Mouse (Mus musculus) CD8-positive naive resting alpha-beta T cell, adult 2 months (primary cell): ENCODE measurements around the gene Faap20.
"Not testable (repeated sequence)": the region's sequence is repeated elsewhere in the genome, so short reads cannot be mapped to it uniquely, and the experiment has no call there.

Source experiments
- DNase-seq, 2 experiments: peaks; one replicate each; pipeline ENCODE4 v3.0.0; 2022; ENCODE audit warnings: low read depth in 2 of 2, low spot score in 2 of 2

Faap20 gene

DNA sequence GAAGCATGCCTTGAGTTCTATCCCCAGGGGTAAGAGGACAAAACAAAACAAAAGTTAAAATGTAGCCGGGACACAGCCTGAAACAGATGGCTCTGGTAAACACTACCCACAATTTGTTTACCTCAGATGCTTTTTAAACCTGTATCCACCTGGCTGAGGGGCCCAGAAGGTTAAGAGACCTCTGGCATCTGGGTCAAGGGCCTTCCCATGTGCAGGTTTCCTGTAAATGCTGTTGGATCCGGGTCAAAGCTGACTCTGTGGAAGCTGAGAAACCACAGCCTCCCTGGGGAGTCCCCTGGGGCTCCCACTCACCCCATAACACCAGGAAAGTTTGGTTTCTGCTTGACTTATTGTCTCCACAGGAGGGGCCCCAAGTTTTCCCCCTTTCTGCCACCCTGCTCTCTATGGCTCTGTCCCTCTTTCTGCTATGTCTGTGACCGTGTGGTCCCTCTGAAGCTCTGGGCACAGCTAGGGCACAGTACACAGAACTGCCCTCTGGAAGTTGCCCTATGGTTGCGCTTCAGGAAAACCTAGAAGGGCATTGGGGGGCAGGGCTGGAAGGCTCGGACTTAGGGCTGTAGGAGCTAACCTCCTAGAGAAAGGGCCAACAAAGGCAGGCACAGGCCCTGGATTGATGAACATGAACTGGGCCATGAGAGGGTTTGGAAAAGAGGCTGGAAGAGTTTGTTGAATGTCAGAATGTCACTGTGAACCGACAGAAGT lies 3.7 kb upstream of the Faap20 start:
- no peak for DNase-seq

DNA sequence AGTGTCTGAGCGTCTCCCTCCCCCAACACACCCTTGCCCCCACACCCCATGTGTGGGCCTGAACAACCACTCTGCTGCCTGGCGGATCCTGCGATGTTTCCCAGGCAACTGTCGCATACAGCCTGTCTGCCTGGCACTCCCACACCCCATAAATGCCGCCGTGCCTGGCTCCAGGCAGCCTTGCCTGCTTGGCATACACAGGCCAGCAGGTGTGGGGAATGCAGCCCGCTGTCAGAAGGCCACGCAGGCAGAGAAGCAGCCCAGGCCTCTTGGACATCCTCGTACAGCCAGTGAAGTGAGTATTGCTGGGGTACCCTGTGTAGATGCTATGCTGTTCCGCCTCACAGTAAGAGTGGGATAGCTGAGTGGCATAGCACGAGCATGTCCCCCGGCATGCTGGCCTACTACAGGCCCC lies 2.9 kb upstream of the Faap20 start:
- no peak for DNase-seq

DNA sequence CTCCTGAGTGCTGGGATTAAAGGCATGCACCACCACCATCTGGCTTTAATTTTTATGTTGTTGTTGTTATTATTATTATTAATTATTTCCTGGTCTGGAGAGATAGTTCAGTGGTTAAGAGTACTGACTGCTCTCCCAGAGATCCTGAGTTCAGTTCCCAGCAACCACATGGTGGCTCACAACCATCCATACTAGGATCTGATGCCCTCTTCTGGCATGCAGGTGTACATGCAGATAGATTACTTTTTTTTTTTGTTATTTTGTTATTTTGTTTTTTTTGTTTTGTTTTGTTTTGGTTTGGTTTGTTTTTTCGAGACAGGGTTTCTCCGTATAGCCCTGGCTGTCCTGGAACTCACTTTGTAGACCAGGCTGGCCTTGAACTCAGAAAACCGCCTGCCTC lies 1.5 kb upstream of the Faap20 start:
- DNase-seq = not testable (repeated sequence)

DNA sequence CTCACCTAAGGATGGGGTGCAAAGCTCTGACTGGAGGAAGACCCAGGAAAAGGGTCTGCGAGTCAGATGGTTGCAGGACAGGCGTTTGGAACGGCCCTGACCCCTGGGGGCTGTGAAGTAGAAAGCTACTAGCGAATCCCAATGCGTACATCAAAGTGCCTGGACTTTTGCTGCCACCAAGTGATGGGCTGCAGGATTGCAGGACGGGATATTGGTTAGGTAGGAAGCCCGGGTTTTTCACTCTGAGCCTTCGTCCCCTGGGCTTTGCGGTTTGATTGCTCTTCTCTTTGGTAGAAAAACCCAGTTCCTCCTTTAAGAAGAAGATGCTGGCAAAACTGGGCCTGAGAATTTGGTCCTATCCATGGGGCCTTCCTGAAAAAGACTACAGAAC lies 350 bp upstream of the Faap20 start:
- DNase-seq = peak; percentile 83 to 90

DNA sequence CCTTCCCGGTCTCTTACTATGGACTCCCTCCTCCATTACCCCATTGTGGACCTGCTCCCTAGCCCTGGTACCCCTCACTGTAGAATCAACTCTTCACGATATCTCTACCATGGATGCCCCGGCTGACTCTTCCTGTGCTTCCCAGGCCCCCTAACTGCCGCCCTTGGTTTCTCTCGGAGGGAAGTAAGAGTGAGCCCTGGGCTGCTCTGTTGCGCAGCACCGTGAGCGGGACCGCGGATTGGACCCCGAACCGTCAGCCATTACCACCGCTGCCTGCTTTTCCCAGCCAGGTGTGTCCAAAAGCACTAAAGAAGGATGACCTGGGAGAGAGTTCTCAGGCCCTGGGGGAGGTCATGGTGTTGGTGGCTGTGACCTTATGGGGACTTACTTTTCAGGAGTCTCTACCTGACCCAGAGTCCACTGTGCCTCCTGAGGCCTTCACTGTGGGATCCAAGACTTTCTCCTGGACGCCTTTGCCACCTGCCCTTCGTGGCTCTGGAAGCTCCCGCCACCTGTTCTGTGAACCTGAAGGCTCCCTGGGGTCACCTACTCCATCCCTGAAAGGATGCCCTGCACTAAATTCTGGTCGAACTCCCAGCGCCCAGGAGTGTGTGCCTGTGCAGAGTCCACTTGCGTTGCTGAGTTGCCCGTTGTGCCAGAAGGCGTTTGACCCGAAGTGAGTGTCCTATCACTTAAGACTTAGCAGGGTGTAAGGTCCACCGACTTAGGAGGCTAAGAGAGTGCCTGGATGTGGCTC lies 937 bp downstream of the Faap20 start:
- no peak for DNase-seq

DNA sequence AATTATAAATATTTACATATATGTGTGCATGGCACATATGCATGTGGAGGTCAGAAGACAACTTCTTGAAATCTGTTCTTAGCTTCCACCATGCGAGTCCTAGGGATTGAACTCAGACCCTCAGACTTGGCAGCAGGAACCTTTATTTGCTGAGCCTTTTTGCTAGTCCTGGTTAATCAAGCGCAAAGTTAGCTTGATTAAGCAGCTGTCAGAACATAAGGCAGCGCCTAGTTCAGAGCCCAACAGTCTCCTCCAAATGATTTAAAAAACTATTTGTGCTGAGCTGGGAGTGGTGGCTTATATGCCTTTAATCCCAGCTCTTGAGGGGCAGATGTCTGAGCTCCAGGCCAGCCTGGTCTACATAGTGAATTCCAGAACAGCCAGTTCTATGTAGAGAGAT lies 1.5 kb downstream of the Faap20 start:
- no peak for DNase-seq

DNA sequence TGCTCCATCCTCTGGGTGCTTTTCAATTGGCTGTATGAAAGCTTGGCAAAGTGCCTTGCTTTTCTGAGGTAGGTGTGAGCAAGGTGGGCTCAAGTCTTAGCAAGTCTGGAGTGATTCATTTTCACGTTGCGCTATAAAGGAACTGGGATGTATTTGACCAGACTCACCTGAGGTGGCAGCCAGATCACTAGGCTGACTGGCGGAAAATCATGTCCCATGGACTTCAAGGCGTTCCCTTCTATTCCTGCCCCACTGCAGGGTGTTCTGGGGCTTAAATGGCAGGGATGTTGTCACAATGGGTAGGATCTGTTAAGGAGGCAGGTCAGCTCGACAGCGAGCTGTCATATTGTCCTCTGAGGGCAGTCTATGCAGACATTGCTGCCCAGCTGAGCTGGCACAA lies 2.7 kb downstream of the Faap20 start:
- DNase-seq = no peak

DNA sequence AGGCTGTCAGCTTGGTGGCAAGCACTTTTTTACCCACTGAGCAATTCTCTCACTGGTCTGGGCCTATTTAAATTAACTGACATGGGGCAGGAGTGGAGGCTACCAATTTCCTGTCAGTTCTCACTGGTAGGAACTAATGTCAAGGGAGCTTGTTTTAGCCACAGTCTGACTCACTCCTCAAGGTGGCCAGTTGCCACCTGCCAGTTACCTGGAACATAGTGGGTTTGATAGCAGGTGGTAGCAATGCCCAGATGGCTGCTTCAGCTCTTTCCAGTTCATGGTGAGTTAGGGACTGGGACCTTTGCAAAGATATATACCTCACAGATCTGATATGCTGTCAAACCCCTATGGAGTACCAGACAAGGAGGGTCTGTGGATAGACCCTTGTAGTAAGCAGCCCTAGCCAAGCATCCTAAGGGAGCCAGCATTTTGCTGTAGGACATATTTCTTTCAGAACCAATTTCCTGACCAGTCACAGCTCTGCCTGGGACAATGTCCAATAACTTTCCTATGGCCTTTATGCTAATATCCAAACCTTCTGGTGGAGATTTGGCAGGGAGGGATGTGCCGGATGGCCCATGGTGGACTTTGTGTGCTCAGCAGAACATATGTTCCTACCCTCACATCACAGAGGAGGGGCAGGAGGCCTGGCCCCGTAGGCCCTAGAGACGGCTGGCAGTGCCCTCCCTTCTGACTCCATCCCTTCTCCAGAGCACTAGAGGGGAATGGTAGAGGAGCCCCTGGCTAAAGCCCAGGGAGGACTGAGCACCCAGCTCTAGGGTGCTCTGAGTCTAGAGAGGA lies 15.1 kb downstream of the Faap20 start:
- DNase-seq = no peak

DNA sequence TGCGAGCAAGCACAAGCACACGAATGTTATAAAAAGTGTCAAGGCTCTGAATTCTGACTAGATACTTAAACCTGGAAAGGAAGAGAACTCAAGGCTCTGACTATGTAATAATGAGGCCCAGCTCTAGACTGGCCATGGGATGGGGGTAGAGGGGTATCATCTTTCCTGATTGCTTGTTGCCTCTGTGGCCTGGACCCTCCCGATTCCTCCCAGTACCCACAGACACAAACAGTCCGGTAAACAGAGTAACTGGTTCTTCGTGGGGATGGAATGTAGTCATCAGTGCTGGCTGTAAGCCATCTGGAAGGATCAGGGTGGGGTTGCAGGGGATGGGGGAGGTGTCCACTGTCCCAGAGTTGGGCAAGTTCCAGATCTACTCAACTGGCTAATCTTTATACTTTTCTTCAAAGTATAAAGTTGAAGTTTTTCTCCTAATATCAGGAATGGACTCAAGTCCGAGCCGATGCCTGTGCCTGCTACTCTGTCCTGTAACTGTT lies 17.5 kb downstream of the Faap20 start:
- no peak for DNase-seq

DNA sequence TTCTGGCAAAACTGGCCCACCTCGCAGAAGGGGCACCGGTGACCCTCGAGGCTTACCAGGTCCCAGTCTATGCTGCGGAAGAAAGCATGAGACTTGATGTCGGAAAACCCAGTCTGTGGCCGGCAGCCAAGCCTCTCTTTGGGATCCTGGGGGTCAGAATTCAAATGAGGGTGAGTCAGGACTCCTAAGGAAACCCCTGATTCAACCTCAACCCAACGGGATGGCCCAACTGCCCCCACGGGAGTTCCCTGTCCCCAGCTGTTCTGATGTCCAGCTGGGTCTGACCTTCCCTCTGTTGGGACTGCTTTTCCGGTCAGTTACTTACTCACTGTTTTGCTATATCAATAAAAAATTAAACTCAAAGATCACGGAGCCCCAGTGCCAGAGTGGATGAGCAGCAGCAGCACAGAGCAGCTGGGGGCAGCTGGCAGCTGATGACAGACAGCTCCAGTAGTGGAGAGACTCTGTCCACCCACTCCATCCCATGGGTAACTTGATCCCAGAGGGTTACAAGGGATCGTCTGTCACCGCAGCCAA lies 18.1 kb downstream of the Faap20 start:
- DNase-seq = no peak

DNA sequence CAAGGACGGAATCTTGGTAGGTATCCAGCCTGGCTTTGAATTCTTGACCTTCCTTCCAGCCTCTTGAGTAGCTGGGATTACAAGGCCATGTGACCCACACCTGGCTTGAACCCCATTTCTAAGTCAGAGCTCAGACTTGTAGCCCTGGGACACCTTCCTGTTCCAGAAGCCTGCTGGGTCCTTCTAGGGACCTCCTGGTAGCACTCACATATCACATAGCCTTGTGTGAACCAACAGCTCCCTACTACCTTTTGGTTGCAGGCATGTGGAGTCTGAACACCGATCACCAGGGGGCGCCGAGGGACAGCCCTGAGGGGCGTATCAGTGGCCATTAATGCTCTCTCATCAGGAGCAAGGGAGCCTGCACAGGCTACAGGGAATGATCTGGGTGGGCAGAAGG lies 18.8 kb downstream of the Faap20 start:
- DNase-seq = peak; percentile 26 to 33

DNA sequence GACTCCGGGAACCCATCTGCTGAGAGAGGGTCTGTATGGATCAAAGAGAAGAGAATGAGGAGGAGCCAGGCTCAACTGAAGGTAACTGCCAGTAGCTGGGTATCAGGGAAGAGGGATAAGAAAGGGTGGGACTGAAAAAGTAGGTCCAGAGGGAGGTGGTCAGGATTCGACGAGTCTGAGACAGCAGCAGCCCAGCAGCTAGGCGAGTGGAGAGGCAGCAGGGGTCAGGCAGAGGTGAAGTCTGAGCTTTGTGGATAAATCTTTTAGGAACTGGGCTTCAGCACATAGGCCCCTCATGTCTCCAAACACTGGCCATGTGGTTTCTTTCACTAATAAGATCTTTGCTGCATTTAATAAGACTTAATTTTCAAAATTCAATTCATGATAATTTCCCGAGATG lies 24.8 kb downstream of the Faap20 start:
- DNase-seq = no peak

DNA sequence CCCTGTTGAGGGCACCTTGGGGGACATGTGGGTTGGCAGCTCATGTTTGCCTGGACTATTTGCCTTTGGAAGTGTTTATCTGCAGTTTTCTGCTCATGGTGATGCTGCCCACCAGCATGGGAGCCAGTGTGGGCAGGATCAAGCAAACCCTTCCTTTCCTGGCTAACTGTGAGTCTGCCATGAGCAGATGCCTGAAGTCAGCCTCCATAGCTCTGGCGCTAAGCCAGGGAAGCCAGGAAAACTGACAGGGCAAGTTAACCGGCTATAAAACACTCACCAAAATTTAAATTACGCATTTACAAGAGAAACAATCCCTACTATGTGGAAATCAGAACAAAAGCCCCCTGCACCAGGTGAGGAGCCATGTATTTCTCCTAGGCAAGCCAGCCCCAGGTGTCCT lies 25.2 kb downstream of the Faap20 start:
- DNase-seq = no peak

DNA sequence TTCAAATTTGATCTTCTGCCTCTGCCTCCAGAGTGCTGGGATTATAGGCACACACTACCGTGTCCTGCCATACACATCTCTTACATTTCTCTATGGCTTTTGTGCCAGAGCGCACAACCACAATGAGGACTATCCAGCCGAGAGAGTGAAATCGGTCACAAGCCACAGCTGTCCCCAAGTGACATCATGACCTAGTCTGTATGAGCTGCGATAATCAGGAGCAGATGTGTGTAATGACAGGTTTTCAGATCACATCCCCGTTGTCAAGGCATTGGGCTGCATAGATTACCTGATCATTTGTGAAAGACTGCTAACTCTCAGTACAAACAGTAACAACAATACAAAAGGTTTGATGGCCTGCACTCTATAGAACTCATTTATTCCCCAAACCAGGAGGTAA lies 28.4 kb downstream of the Faap20 start:
- DNase-seq = no peak

DNA sequence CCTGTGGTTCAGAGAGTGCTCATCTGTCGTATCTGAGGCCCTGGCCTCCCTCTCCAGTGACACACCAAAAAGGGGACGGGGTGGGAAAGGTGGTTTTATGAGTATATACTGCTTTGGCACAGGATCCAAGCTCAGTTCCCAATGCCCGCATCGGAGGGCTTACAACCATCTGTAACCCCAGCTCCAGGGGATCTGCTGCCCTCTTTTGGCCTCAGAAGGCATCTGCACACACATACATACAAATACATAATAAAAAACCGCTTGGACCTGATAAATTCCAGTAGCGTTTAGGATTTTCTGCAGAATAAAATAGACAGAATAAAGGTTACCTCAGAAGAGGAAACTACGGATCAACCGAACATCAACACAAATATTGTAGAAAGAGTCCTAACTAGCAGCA lies 29.5 kb downstream of the Faap20 start:
- no peak for DNase-seq

DNA sequence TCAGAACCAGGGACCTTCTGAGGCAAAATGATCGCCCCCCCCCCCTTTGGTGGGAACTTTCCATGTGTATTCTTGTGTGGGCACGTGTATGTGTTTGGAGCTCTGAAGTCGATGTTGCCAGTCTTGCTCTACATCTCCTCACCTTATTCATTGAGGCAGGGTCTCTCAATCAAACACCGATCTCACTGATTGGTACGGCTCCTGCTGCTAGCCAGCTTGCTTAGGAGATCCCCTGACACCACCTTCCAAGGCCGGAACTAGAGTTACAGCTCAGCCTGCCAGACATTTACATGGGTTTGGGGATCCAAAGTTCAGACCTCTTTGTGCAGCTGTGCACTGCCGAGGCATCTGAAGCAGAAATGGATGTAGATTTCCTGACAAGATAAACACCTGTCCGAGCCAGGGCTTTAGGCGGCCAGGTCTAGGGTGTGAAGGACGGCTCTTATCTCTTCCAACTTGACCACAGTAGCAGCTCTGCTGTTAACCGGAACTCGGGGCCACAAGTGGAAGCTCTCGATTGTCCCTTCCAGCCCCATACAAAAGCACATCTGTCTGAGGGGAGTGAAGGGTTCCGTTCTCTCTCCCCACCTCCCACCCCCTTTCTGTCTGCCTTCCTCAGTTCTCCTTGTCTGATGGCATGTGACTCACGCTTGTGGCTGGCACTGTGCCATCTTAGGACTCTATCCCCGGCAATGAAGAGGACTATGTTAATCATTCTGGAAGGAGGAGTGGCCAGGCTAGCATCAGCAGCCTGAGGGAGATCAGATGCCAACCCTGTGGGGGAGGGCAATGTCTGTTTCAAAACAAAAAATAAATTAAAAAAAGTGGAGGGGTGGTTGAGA lies 30.5 kb downstream of the Faap20 start:
- no peak for DNase-seq

DNA sequence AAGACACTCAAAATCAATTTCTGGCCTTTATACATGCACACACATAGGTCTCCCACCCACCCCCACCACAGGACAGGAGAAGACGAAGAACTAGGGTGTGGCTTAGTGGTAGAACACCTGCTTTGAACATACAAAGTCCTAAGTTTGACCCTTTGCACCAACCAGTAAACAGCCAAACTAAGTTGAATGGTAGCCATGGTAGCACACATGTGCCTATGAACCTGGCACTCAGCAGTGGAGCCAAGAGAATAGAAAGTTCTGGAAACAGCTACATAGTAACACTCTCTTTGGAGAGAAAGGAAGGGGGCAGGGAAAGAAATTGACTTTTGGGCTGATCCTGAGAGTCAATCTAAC lies 31.1 kb downstream of the Faap20 start:
- DNase-seq = no peak

DNA sequence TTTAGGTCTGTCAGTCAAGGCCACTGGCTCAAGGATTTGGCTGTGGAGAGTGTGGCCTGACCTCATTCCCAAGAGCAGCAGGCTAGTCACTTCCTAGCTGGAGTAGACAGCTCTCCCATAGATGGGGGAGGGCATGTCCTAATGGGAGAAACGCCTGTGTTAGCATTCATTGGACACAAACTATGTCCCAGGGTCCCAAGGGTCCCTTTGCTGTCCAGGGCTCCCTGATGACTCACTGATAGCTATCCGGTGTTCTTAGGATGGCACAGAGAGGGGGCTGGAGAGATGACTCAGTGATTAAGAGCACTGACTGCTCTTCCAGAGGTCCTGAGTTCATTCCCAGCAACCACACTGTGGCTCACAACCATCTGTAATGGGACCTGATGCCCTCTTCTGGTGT lies 31.6 kb downstream of the Faap20 start:
- no peak for DNase-seq

DNA sequence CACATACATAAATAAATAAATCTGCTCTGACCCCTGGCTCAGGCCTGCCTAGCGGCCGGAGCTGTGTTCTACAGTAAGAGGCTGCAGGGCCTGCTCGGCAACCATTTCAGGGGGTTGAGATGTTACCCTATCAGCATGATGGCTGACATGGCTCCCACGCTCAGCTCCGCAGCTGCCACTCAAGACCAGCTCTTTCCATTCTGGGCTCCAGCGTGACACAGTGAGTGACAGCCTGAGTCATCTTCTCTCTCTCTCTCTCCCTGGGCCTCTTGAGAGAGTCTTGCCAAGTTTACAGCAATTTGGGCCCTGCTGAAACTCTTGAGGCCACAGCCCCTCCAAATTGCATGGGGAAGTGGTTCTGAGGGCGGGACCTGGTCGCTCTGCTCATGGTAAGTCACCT lies 32.0 kb downstream of the Faap20 start:
- DNase-seq = no peak

DNA sequence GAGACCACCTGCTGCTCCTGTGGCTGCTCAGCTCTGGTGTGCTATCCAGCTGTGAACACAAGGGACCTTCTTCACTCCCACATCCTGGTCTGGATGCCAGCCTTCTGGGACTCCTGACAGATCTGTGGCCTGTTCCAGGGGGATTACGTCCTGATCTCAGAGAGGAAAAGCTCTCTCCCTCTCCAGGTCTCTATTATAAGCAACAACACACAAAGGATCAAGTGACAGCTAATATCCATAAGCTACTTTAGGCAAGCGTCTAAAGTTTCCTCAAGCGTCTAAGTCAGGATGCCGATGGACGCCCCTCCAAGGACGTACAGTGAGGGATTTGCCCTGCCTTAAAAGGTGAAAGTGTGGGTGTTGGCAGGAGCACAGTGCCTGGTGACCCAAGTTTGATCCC lies 32.6 kb downstream of the Faap20 start:
- DNase-seq = no peak

DNA sequence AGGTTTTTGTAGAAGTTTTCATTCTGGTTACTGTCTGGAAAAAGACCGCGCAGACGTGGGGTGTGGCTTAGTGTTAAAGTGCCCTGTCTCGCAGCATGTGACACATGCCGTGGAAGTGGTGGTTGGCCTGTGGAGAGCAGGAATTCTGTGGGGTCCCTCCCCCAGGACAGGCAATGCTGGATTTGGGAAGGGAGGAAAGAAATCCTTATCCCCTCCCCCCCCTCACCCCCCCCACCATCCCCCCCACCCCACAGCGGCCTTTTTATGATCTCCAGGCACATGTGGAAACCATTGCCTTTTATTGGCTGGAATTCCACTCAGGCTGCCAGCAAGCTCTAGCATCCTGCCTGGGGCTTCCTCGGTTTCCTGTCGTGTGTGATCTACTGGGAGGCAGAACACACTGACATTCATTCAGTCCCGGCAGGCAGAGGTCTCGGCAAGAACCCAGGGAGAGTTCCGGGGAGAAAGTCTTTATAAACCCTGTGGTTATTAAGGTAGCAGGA lies 33.5 kb downstream of the Faap20 start:
- no peak for DNase-seq
